9 mouse cellular contexts compared by ENCODE assay signal in genomic region chr2:145884913-145885785, GRCm38 (mm10). TPM values are rescaled to one million over a fixed set of nuclear protein-coding genes. Genes with fewer than 3 reads are reported as not detected.
DNase-seq lines count a peak whose midpoint lies in the region; ATAC-seq lines count a peak whose summit lies in the region.
"Had no signal": no experiment of that assay in that cellular context is flagged by ENCODE, and none has a peak within 500 bp of the region (broad histone marks: within the 10 kb centered on the region; RNA-seq: fewer than 3 reads in every experiment).

No protein-coding gene starts in this region.

- H3K4me2 ChIP-seq in hindbrain, embryonic 15.5 days, result no peak overlapping the region
- H3K4me2 ChIP-seq in liver, embryonic 16.5 days (ENCODE audit: low read depth, low read length), result no peak overlapping the region

- DNase-seq in adrenal gland, postnatal 10 days, result peak; percentile 46
- no peak for DNase-seq in adrenal gland, postnatal 4 days (ENCODE audit: low spot score in 2 of 2)
- DNase-seq in right cerebral cortex, postnatal 25 days, result peak; percentile 49
- no peak for DNase-seq in right cerebral cortex, postnatal 4 days
- no peak for DNase-seq in thymus, postnatal 25 days

- no peaks in the 10 kb centered on the region for H3K9me3 ChIP-seq in hindbrain, embryonic 15.5 days
- no peaks in the 10 kb centered on the region for H3K9me3 ChIP-seq in liver, embryonic 16.5 days (replicated peaks; ENCODE audit: control insufficient read depth, low read length)

- no peak overlapping the region for H3K4me3 ChIP-seq in hindbrain, embryonic 15.5 days
- H3K4me3 ChIP-seq in liver, embryonic 16.5 days (ENCODE audit: low read depth, low read length), result no peak overlapping the region
- H3K4me3 ChIP-seq: erythroblast, embryonic 14.5 days had no signal

- H3K27ac ChIP-seq in hindbrain, embryonic 15.5 days (replicated peaks), result peak overlapping the region; percentile 32; the same call in 1 of the 2 replicates
- peak overlapping the region; percentile 37; the same call in 1 of the 2 replicates for H3K27ac ChIP-seq in liver, embryonic 16.5 days (ENCODE audit: low read length)

- ATAC-seq in hindbrain, embryonic 15.5 days (ENCODE audit: low FRiP score, low read depth), result no peak
- ATAC-seq in liver, embryonic 16.5 days (ENCODE audit: low read depth), result peak; percentile 25; the same call in 1 of the 2 replicates
- no peak for ATAC-seq in monocyte, adult 5-6 weeks (replicated peaks; ENCODE audit: insufficient number of reproducible peaks, low FRiP score, low TSS enrichment, poor library complexity, severe bottlenecking)

- H3K36me3 ChIP-seq in hindbrain, embryonic 15.5 days, result peaks cover 7% of the 10 kb centered on the region
- no peaks in the 10 kb centered on the region for H3K36me3 ChIP-seq in liver, embryonic 16.5 days (ENCODE audit: control insufficient read depth, insufficient read depth)

- H3K27me3 ChIP-seq in hindbrain, embryonic 15.5 days, result no peaks in the 10 kb centered on the region
- no peaks in the 10 kb centered on the region for H3K27me3 ChIP-seq in liver, embryonic 16.5 days (ENCODE audit: control insufficient read depth, insufficient read depth, low read depth, low read length)

- H3K4me1 ChIP-seq in hindbrain, embryonic 15.5 days (replicated peaks), result no peaks in the 10 kb centered on the region
- H3K4me1 ChIP-seq in liver, embryonic 16.5 days (ENCODE audit: control insufficient read depth, low read depth, low read length), result no peaks in the 10 kb centered on the region; the same call in 1 of the 2 replicates

- 75% methylated on average over 14 of the region's 14 CpGs for WGBS in hindbrain, embryonic 15.5 days
- WGBS in liver, embryonic 16.5 days (ENCODE audit: insufficient replicate concordance), result 55% methylated on average over 14 of the region's 14 CpGs

- H3K9ac ChIP-seq in hindbrain, embryonic 15.5 days, result no peak overlapping the region
- no peak overlapping the region for H3K9ac ChIP-seq in liver, embryonic 16.5 days (ENCODE audit: low read depth, low read length)

RNA-seq across cellular contexts. Expression of gene Naa20, which starts 16.8 kb away (rescaled TPM):
- 10 to 100 TPM; 68.5 to 75.2 TPM for total RNA-seq in adrenal gland, postnatal 10 days (2021)
- total RNA-seq in adrenal gland, postnatal 4 days (2021), result 10 to 100 TPM; 73.0 to 77.8 TPM
- polyA plus RNA-seq in hindbrain, embryonic 15.5 days (2015; fragmentation: Nextera tagmentation; extraction: Ambion mirVana), result 126 TPM in 2 replicates
- 39.7 and 43.8 TPM in 2 replicates for polyA plus RNA-seq in liver, embryonic 16.5 days (2015; fragmentation: Nextera tagmentation; extraction: Ambion mirVana)
- 46.0 to 84.9 TPM (median 64.9 TPM) in 3 replicates for total RNA-seq in monocyte, adult 5-6 weeks (2017)

RNA-seq across cellular contexts. Expression of gene Cfap61, which starts 49.4 kb away (rescaled TPM):
- 10 to 100 TPM; 12.1 to 20.4 TPM for total RNA-seq in adrenal gland, postnatal 10 days (2021)
- 10 to 100 TPM; 29.9 to 45.2 TPM for total RNA-seq in adrenal gland, postnatal 4 days (2021)
- polyA plus RNA-seq in hindbrain, embryonic 15.5 days (2015; fragmentation: Nextera tagmentation; extraction: Ambion mirVana), result 2.9 and 4.8 TPM in 2 replicates
- polyA plus RNA-seq in liver, embryonic 16.5 days (2015; fragmentation: Nextera tagmentation; extraction: Ambion mirVana), result not detected in 2 replicates
- not detected in 3 replicates for total RNA-seq in monocyte, adult 5-6 weeks (2017)
- polyA plus RNA-seq: erythroblast, embryonic 14.5 days had no signal

RNA-seq across cellular contexts. Expression of gene Crnkl1, which starts 49.7 kb away (rescaled TPM):
- total RNA-seq in adrenal gland, postnatal 10 days (2021), result 10 to 100 TPM; 19.2 to 22.0 TPM
- total RNA-seq in adrenal gland, postnatal 4 days (2021), result 10 to 100 TPM; 26.4 to 27.4 TPM
- polyA plus RNA-seq in hindbrain, embryonic 15.5 days (2015; fragmentation: Nextera tagmentation; extraction: Ambion mirVana), result 21.4 and 25.0 TPM in 2 replicates
- polyA plus RNA-seq in liver, embryonic 16.5 days (2015; fragmentation: Nextera tagmentation; extraction: Ambion mirVana), result 12.6 and 13.9 TPM in 2 replicates
- total RNA-seq in monocyte, adult 5-6 weeks (2017), result 63.5 to 99.4 TPM (median 85.9 TPM) in 3 replicates

Comparison
In these comparisons a context has a peak if more than half of its experiments do, and no peak if none do; other contexts are left out.
1. DNase-seq: peak in adrenal gland, postnatal 10 days (single experiment) and right cerebral cortex, postnatal 25 days (single experiment); none in adrenal gland, postnatal 4 days (0 of 2), right cerebral cortex, postnatal 4 days (single experiment) and thymus, postnatal 25 days (single experiment).
2. RNA of gene Cfap61, which starts 49.4 kb away (total RNA-seq): 29.9 to 45.2 TPM in adrenal gland, postnatal 4 days and 12.1 to 20.4 TPM in adrenal gland, postnatal 10 days; not detected in monocyte, adult 5-6 weeks; every median in the first group is over 10 times any median in the second.